Mouse (Mus musculus) forebrain, embryonic 16.5 days (tissue): ENCODE results near the gene Gpr55. TPM values are rescaled to one million over a fixed set of nuclear protein-coding genes. Genes with fewer than 3 reads are reported as not detected.

Experiments
- ATAC-seq: fragments of 200-750 bp; cut with Nextera tagmentation; 2 replicates; pipeline ENCODE4 v1.8.0; 2017; ENCODE audit warnings: mild to moderate bottlenecking, moderate library complexity
- H3K27ac ChIP-seq: fragments of 300-500 bp; sonication (generic); 2 replicates; pipeline ENCODE4 v1.5.1; 2014; ENCODE audit warnings: low read length, control low read depth
- H3K27me3 ChIP-seq: fragments of 300-500 bp; sonication (generic); replicated peaks from 2 replicates; pipeline ENCODE4 v1.6.1; 2014; ENCODE audit warnings: low read length; ENCODE audit not compliant: control insufficient read depth, insufficient read depth
- H3K36me3 ChIP-seq: fragments of 300-500 bp; sonication (generic); 2 replicates; pipeline ENCODE4 v1.6.1; 2014; ENCODE audit not compliant: control insufficient read depth, insufficient read depth
- H3K4me1 ChIP-seq: fragments of 300-500 bp; sonication (generic); replicated peaks from 2 replicates; pipeline ENCODE4 v1.6.1; 2014; ENCODE audit warnings: low read length; ENCODE audit not compliant: control insufficient read depth, insufficient read depth
- H3K4me2 ChIP-seq: fragments of 300-500 bp; sonication (generic); 2 replicates; pipeline ENCODE4 v1.6.1; 2014; ENCODE audit warnings: mild to moderate bottlenecking, low read length, control low read depth
- H3K4me3 ChIP-seq: fragments of 300-500 bp; sonication (generic); replicated peaks from 2 replicates; pipeline ENCODE4 v1.5.1; 2014; ENCODE audit warnings: mild to moderate bottlenecking, low read length, control low read depth
- H3K9ac ChIP-seq: fragments of 300-500 bp; sonication (generic); replicated peaks from 2 replicates; pipeline ENCODE4 v1.6.1; 2014; ENCODE audit warnings: low read depth, low read length, control low read depth
- H3K9me3 ChIP-seq: fragments of 300-500 bp; sonication (generic); 2 replicates; pipeline ENCODE4 v1.6.1; 2016; ENCODE audit warnings: low read length; ENCODE audit not compliant: control insufficient read depth
- WGBS: fragments of 180-500 bp; shearing (Covaris S2); extraction: QIAGEN DNeasy Blood & Tissue Kit; methylation state at CpG from one replicate; pipeline ENCODE4 v1.1.7; 2014; 5-methylcytosine and 5-hydroxymethylcytosine counted together
- polyA plus RNA-seq: library from polyadenylated mRNA; unstranded; fragments of >200 nt; fragmentation: Nextera tagmentation; extraction: Ambion mirVana; gene quantifications from 2 replicates; pipeline ENCODE4 v1.2.1, GENCODE M21; 2015

Gene Gpr55
- polyA plus RNA-seq, 1 experiment from 2014 or later, result 0.16 TPM

DNA sequence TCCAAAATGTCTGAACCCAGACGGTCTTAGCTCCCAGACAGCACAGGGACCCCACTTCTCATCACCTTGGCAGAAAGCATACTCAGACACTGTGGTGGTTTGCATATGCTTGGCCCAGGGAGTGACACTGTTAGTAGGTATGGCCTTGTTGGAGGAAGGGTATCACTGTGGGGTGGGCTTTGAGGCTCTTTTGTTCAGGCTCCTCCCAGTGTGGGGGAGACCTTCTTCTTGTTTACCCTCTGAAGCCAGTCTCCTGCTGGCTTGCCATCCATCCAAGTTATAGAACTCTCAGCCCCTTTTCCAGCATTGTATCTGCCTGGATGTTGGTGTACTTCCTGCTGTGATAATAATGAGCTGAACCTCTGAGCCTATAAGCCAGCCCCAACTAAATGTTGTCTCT, 8.3 kb upstream of the Gpr55 start:
- 0 out of 2 replicates have a peak, but pooled peaks have one; percentile 49 for ATAC-seq
- no peak overlapping the region for H3K9ac ChIP-seq
- no peak overlapping the region for H3K4me3 ChIP-seq
- no peaks in the 10 kb centered on the region for H3K27me3 ChIP-seq
- no peaks in the 10 kb centered on the region for H3K9me3 ChIP-seq
- 0 out of 2 replicates have a peak, but pooled peaks cover 3% of the 10 kb centered on the region for H3K4me1 ChIP-seq
- H3K4me2 ChIP-seq, result no peak overlapping the region
- H3K36me3 ChIP-seq, result no peaks in the 10 kb centered on the region
- WGBS, result 74% methylated on average over 1 of the region's 1 CpGs
- H3K27ac ChIP-seq, result no peak overlapping the region

DNA sequence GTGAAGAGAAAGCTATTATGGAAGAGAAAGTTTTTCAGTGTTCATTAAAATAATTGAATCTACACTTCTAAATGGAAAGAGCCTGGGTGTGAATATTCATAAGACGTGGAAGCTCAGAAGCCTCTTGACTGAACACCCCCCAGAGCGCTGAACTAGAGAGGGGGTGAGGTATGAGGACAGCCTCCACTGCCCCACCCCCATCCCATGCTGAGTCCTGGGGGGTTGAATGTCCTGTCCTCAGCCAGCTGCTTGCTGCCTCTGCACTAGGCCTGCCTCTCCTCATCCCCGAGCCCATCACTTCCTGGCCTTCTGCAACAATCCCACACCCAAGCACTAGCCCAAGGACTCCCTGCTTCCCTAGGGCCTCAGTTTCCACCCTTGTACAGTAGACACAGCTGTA, 5.0 kb upstream of the Gpr55 start:
- Histone ChIP-seq H3K4me3 (no peak overlapping the region), H3K9ac (no peak overlapping the region), H3K27me3 (no peaks in the 10 kb centered on the region), H3K27ac (no peak overlapping the region), H3K4me1 (0 out of 2 replicates have a peak, but pooled peaks cover 3% of the 10 kb centered on the region), H3K9me3 (no peaks in the 10 kb centered on the region), H3K4me2 (no peak overlapping the region), H3K36me3 (no peaks in the 10 kb centered on the region)
- 70% methylated on average over 3 of the region's 3 CpGs for WGBS
- no peak for ATAC-seq

DNA sequence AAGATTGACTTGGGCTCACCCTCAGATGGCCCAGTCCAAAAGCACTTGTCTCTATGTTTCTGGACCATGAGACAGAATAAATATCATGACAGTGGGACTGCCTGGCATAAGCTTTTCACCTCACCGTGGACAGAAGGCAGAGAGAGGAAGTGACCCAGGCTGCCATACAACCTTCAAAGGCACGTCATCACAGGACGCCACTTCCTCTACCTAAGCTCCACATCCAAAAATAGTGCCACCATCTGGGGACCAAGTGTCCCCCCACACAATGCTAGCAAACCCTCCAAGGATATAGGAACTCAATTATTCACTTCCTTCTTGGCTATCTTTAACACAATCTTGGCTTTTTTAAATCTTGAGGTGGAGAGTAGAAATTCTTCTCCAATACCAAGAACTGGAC, 1.3 kb upstream of the Gpr55 start:
- H3K27me3 ChIP-seq, result no peaks in the 10 kb centered on the region
- no peak overlapping the region for H3K9ac ChIP-seq
- no peaks in the 10 kb centered on the region for H3K36me3 ChIP-seq
- H3K27ac ChIP-seq, result no peak overlapping the region
- H3K4me3 ChIP-seq, result no peak overlapping the region
- no peak for ATAC-seq
- no peak overlapping the region for H3K4me2 ChIP-seq
- H3K4me1 ChIP-seq, result no peaks in the 10 kb centered on the region
- WGBS, result 80% methylated on average over 3 of the region's 3 CpGs
- no peaks in the 10 kb centered on the region for H3K9me3 ChIP-seq

DNA sequence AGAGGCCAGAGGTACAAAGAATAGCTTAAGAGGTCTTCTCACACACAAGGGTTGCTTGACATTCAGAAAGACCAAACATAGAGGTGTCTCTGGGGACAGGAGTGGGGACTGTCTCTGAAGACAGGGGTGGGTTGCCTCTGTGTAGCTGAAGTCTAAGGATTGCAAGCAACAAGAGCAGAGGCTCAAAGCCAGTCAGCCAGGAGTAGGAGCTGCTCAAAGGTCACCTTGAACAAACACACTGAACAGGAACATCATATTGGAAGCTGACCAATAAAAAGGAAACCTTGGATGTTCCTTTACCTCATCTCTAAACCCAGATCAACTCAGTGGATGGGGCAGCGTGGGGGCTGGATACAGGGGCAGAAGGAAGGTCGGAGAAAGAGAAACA, 924 bp downstream of the Gpr55 start:
- Histone ChIP-seq H3K4me3 (no peak overlapping the region), H3K9ac (no peak overlapping the region), H3K27me3 (no peaks in the 10 kb centered on the region), H3K4me2 (no peak overlapping the region), H3K4me1 (no peaks in the 10 kb centered on the region), H3K9me3 (no peaks in the 10 kb centered on the region), H3K27ac (no peak overlapping the region), H3K36me3 (no peaks in the 10 kb centered on the region)
- 81% methylated on average over 2 of the region's 2 CpGs for WGBS
- no peak for ATAC-seq

DNA sequence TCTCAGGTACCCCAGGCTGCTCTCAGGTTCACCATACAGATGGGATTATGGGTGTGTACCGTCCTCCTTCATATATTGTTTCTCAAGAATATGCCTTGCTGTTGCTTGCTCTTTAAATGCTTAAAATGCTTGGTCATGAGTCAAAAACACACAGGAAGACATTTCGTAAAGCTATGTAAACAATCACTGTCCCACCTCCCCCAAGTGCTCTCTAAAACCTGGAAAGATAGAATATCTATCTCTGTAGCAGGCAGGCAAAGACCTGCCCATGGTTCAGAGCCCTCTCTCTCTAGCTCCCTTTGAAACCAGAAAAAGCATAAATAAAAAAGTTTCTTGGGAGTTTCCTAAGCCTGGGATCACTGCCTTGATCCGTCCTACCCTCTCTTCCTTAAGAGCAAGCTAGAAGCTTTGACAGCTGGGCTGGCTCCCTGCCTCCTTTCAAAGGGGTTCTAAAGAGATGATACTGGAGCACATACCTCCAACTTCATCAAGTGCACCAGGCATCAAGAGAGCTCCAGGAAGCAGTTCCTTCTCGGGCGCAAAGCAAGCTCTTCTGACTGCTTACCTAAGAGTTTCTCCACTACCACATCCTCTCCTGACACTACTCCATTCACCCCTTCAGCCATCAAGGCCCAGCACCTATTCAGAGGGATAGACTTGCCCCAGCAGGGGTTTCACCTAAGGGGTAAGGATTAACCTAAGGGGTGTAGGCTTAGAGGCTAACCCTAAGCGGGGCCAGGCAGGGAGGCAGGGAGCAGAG, 1.5 kb downstream of the Gpr55 start:
- Histone ChIP-seq H3K36me3 (no peaks in the 10 kb centered on the region), H3K4me3 (no peak overlapping the region), H3K27ac (no peak overlapping the region), H3K9ac (no peak overlapping the region), H3K9me3 (no peaks in the 10 kb centered on the region), H3K27me3 (no peaks in the 10 kb centered on the region), H3K4me1 (no peaks in the 10 kb centered on the region), H3K4me2 (no peak overlapping the region)
- 66% methylated on average over 6 of the region's 6 CpGs for WGBS
- ATAC-seq, result no peak

DNA sequence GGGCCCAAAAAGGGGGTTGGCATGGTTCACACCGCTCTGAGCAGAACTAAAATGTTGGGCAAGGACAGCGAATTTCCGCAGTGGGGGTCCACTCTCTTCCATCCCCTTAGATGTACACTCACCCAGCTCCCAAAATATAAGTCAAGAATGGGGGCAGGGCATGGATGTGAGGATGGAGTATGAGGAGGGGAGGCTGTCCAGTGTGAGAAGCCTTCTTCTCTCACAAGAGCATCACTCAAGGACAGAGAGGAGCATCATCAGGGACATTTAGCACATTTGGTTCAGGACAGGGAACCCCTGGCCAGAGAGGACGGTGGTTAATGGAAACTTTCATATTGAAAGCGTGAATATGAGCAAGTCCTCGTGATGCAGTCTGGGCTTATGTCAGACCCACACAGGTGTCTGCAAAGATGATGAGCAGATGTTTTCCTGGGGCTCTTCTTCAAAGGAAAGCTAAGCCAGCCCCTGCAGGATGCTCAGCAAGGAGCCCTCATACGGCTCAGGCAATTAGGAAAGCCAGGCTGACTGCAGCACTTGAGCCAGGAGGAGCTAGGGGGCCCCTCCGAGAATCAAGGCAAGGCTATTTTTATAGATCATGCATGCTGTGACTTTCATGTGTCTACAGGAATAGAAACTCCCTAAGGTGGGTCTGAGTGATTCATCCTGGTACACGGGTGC, 2.7 kb downstream of the Gpr55 start:
- 56% methylated on average over 9 of the region's 9 CpGs for WGBS
- no peak for ATAC-seq
- Histone ChIP-seq H3K27me3 (no peaks in the 10 kb centered on the region), H3K27ac (no peak overlapping the region), H3K36me3 (no peaks in the 10 kb centered on the region), H3K9me3 (no peaks in the 10 kb centered on the region), H3K4me2 (no peak overlapping the region), H3K4me3 (no peak overlapping the region), H3K9ac (no peak overlapping the region), H3K4me1 (no peaks in the 10 kb centered on the region)

DNA sequence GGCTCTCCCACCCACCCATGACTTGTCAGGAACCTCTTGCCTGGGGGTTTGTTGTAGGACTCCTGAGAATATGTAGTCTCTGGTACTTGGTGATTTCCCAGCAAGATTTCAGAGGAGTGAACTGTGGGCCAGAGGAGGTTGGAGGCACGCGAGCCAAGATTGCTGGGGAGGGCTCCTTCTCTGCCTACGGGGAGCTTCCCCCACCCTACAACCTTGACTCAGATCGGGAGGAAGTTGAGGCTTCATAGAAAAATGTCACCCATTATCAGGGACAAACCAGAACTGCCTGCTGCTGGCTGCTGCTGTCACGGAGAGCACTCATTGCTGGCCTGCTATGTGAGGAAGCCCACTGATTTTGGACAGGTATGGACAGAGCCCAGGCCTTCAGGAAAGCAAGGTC, 3.5 kb downstream of the Gpr55 start:
- Histone ChIP-seq H3K9ac (no peak overlapping the region), H3K27me3 (no peaks in the 10 kb centered on the region), H3K27ac (no peak overlapping the region), H3K4me1 (no peaks in the 10 kb centered on the region), H3K4me3 (no peak overlapping the region), H3K9me3 (no peaks in the 10 kb centered on the region), H3K36me3 (no peaks in the 10 kb centered on the region), H3K4me2 (no peak overlapping the region)
- no peak for ATAC-seq
- WGBS, result 80% methylated on average over 5 of the region's 5 CpGs

DNA sequence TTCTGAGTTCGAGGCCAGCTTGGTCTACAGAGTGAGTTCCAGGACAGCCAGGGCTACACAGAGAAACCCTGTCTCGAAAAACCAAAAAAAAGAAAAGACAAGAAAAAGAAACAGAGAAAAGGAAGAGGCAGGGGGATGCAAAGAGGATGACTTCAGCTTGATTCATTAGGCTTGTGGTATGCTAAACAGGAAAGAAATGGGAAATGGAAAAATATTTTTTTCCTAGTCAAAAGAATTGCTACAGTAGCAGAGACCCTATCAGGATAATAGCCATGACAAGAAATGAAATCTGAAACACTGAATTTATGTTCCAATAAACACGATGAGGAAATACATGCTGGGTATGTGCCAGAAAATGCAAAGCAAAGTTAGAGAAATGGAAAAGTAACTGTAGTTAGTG, 5.7 kb downstream of the Gpr55 start:
- Histone ChIP-seq H3K9me3 (no peaks in the 10 kb centered on the region), H3K36me3 (no peaks in the 10 kb centered on the region), H3K27me3 (no peaks in the 10 kb centered on the region), H3K9ac (no peak overlapping the region), H3K4me1 (no peaks in the 10 kb centered on the region), H3K27ac (no peak overlapping the region), H3K4me2 (no peak overlapping the region), H3K4me3 (no peak overlapping the region)
- 81% methylated on average over 3 of the region's 3 CpGs for WGBS
- no peak for ATAC-seq

DNA sequence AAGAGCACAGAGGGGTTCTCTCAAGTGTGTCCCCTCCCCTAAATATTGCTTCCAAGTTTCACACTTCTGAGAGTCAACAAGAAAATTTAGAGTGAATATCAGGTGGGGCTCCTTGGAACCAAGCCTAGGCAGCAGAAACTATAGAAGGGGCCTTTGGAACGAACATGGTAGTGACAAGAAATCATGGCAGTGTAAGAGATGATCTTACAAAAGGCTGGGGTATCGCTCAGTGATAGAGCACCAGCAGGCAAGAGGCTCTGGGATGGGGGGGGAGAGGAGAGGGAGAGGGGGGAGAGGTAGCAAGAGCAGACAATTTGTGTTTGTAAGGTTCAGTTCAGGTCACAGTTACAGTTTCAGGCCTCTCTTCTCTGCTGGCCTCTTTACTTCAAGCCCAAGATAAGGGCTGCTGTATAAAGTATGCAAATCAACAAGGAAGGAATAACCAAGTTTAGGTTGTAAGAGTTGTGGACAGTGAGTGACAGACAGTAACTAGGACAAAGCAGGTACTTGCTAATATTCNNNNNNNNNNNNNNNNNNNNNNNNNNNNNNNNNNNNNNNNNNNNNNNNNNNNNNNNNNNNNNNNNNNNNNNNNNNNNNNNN, 11.6 kb downstream of the Gpr55 start:
- 79% methylated on average over 2 of the region's 2 CpGs for WGBS
- no peak for ATAC-seq

More for the DNA sequence above, 11.6 kb downstream of the Gpr55 start:
- Histone ChIP-seq H3K27ac (no peak overlapping the region), H3K4me2 (no peak overlapping the region), H3K4me1 (no peaks in the 10 kb centered on the region), H3K9ac (no peak overlapping the region), H3K27me3 (no peaks in the 10 kb centered on the region), H3K36me3 (no peaks in the 10 kb centered on the region), H3K9me3 (no peaks in the 10 kb centered on the region), H3K4me3 (no peak overlapping the region)
